Mouse (Mus musculus) E14TG2a.4 (cell line): ENCODE measurements around the gene Hps4.

ENCODE experiments used
- CTCF ChIP-seq: conservative IDR thresholded peaks from 2 replicates; pipeline ENCODE4 v1.5.1; 2014; ENCODE audit warnings: low read length
- NANOG ChIP-seq: IDR thresholded peaks from 2 replicates; pipeline ENCODE4 v1.6.1; 2014; ENCODE audit warnings: borderline replicate concordance, low read length, mixed read lengths

- TF ChIP-seq CTCF = no peak
- TF ChIP-seq NANOG = no peak
Measured at GRCm38 (mm10) chr5:112317328-112317727, 25.6 kb upstream of the Hps4 start.
